Mouse (Mus musculus): ENCODE data around the gene Taar2. TPM values are rescaled to one million over a fixed set of nuclear protein-coding genes. Genes with fewer than 3 reads are reported as not detected.

The Taar2 gene
- not detected for polyA plus RNA-seq (2014; fragmentation: Illumina TruSeq; extraction: RNeasy Lipid Tissue Mini Kit (QIAGEN cat#74804); ENCODE audit: low read depth, low replicate concordance)

GRCm38 (mm10) chr10:23938312-23938711, at the start of gene Taar2:
TSS of gene Taar2 (plus strand) at chr10:23938572.

GRCm38 (mm10) chr10:23894601-23895349, 43.6 kb upstream of the Taar2 start, which contains the start of gene Vnn1:
TSS of gene Vnn1 (plus strand) at chr10:23894688.

DNA sequence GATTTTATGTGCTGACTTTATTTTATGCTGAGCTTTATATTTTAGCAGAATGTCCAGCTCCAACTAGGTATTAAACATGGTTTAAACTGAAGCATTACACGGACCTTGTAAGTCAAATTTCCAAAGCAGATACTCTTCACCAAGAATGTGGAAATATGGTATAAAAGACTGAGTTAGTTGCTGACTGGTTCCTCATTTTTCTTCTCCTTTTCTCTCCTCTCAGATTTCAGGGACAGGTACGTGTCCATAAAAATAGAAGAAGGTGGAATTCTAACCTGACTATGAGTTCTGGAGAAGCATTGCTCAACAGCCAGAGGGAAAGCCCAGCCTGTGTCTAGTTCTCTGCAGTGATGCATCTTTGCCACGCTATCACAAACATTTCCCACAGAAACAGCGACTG, 18.3 kb upstream of the Taar2 start, which contains the start of gene Taar1:
Gene Taar1 (plus strand): TSS at position 301 of the 400 bp plus-strand sequence.

GRCm38 (mm10) chr10:23949508-23950005, 11.2 kb downstream of the Taar2 start, which contains the start of gene Taar3:
TSS of gene Taar3 (plus strand) at chr10:23949558.

DNA sequence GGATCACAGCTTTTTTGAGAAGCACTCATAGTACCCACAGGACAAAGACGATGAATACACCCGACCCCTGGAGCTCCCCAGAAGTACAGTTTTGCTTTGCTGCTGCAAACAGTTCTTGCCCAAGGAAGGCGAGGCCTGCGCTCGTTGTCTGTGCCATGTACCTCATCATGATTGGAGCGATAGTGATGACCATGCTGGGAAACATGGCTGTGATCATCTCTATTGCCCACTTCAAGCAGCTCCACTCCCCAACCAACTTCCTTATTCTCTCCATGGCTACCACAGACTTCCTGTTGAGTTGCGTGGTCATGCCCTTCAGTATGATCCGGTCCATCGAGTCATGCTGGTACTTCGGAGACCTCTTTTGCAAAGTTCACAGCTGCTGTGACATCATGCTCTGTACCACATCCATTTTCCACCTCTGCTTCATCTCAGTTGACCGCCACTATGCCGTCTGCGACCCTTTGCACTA, 22.1 kb downstream of the Taar2 start, which contains the start of gene Taar4:
Gene Taar4 (plus strand): TSS at position 51 of the 472 bp plus-strand sequence.

GRCm38 (mm10) chr10:23970656-23971165, 32.3 kb downstream of the Taar2 start, which contains the start of gene Taar5:
TSS of gene Taar5 (plus strand) at chr10:23970706.

DNA sequence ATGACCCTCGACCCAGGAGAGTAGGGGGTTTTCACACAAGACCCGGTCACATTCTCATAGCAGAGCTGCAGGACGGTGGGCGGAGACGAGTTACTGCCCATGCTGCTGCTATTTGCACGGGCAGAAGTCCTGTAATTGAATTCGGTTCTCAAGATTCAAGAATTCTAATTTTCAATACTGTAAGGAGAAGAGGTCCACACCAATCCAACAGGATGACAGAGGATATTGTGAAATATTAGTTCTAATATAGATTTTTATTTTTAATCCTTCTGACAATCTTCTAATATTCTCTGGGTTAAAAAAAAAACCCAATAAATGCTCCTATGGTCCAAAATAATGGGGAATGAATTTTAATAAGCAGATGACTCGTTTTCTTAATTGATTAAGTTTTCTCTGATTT, 47.2 kb downstream of the Taar2 start, which contains the start of gene Taar6:
Gene Taar6 (minus strand): TSS at position 101 of the 400 bp plus-strand sequence.

Other genes starting within 250 kb of the Taar2 start
- gene Rps12, start 151.3 kb upstream of the Taar2 start, polyA plus RNA-seq (2014; fragmentation: Illumina TruSeq; extraction: RNeasy Lipid Tissue Mini Kit (QIAGEN cat#74804); ENCODE audit: low read depth, low replicate concordance), result 168 TPM
- 4.2 TPM for gene Slc18b1, start 141.6 kb upstream of the Taar2 start, polyA plus RNA-seq (2014; fragmentation: Illumina TruSeq; extraction: RNeasy Lipid Tissue Mini Kit (QIAGEN cat#74804); ENCODE audit: low read depth, low replicate concordance)
- gene Vnn3, start 87.1 kb upstream of the Taar2 start, polyA plus RNA-seq (2014; fragmentation: Illumina TruSeq; extraction: RNeasy Lipid Tissue Mini Kit (QIAGEN cat#74804); ENCODE audit: low read depth, low replicate concordance), result 96.8 TPM
- 114 TPM for gene Vnn1, start 43.9 kb upstream of the Taar2 start, polyA plus RNA-seq (2014; fragmentation: Illumina TruSeq; extraction: RNeasy Lipid Tissue Mini Kit (QIAGEN cat#74804); ENCODE audit: low read depth, low replicate concordance)
- gene Taar1, start 18.2 kb upstream of the Taar2 start, polyA plus RNA-seq (2014; fragmentation: Illumina TruSeq; extraction: RNeasy Lipid Tissue Mini Kit (QIAGEN cat#74804); ENCODE audit: low read depth, low replicate concordance), result not detected
- gene Taar3, start 11.0 kb downstream of the Taar2 start, polyA plus RNA-seq (2014; fragmentation: Illumina TruSeq; extraction: RNeasy Lipid Tissue Mini Kit (QIAGEN cat#74804); ENCODE audit: low read depth, low replicate concordance), result not detected
- not detected for gene Taar4, start 21.9 kb downstream of the Taar2 start, polyA plus RNA-seq (2014; fragmentation: Illumina TruSeq; extraction: RNeasy Lipid Tissue Mini Kit (QIAGEN cat#74804); ENCODE audit: low read depth, low replicate concordance)
- gene Taar5, start 32.1 kb downstream of the Taar2 start, polyA plus RNA-seq (2014; fragmentation: Illumina TruSeq; extraction: RNeasy Lipid Tissue Mini Kit (QIAGEN cat#74804); ENCODE audit: low read depth, low replicate concordance), result not detected
- not detected for gene Taar6, start 47.1 kb downstream of the Taar2 start, polyA plus RNA-seq (2014; fragmentation: Illumina TruSeq; extraction: RNeasy Lipid Tissue Mini Kit (QIAGEN cat#74804); ENCODE audit: low read depth, low replicate concordance)
- gene Taar7a, start 54.9 kb downstream of the Taar2 start, polyA plus RNA-seq (2014; fragmentation: Illumina TruSeq; extraction: RNeasy Lipid Tissue Mini Kit (QIAGEN cat#74804); ENCODE audit: low read depth, low replicate concordance), result not detected
- not detected for gene Taar7b, start 61.4 kb downstream of the Taar2 start, polyA plus RNA-seq (2014; fragmentation: Illumina TruSeq; extraction: RNeasy Lipid Tissue Mini Kit (QIAGEN cat#74804); ENCODE audit: low read depth, low replicate concordance)
- gene Taar7d, start 88.7 kb downstream of the Taar2 start, polyA plus RNA-seq (2014; fragmentation: Illumina TruSeq; extraction: RNeasy Lipid Tissue Mini Kit (QIAGEN cat#74804); ENCODE audit: low read depth, low replicate concordance), result not detected
- gene Taar7e, start 99.0 kb downstream of the Taar2 start, polyA plus RNA-seq (2014; fragmentation: Illumina TruSeq; extraction: RNeasy Lipid Tissue Mini Kit (QIAGEN cat#74804); ENCODE audit: low read depth, low replicate concordance), result not detected
- gene Taar7f, start 110.9 kb downstream of the Taar2 start, polyA plus RNA-seq (2014; fragmentation: Illumina TruSeq; extraction: RNeasy Lipid Tissue Mini Kit (QIAGEN cat#74804); ENCODE audit: low read depth, low replicate concordance), result not detected
- not detected for gene Taar8a, start 137.9 kb downstream of the Taar2 start, polyA plus RNA-seq (2014; fragmentation: Illumina TruSeq; extraction: RNeasy Lipid Tissue Mini Kit (QIAGEN cat#74804); ENCODE audit: low read depth, low replicate concordance)
- not detected for gene Taar8b, start 153.7 kb downstream of the Taar2 start, polyA plus RNA-seq (2014; fragmentation: Illumina TruSeq; extraction: RNeasy Lipid Tissue Mini Kit (QIAGEN cat#74804); ENCODE audit: low read depth, low replicate concordance)
- not detected for gene Taar8c, start 163.3 kb downstream of the Taar2 start, polyA plus RNA-seq (2014; fragmentation: Illumina TruSeq; extraction: RNeasy Lipid Tissue Mini Kit (QIAGEN cat#74804); ENCODE audit: low read depth, low replicate concordance)
- gene Taar9, start 171.0 kb downstream of the Taar2 start, polyA plus RNA-seq (2014; fragmentation: Illumina TruSeq; extraction: RNeasy Lipid Tissue Mini Kit (QIAGEN cat#74804); ENCODE audit: low read depth, low replicate concordance), result not detected
- 36.6 TPM for gene Stx7, start 210.7 kb downstream of the Taar2 start, polyA plus RNA-seq (2014; fragmentation: Illumina TruSeq; extraction: RNeasy Lipid Tissue Mini Kit (QIAGEN cat#74804); ENCODE audit: low read depth, low replicate concordance)